Mouse (Mus musculus): ENCODE results near the gene Wnk4.

DNA sequence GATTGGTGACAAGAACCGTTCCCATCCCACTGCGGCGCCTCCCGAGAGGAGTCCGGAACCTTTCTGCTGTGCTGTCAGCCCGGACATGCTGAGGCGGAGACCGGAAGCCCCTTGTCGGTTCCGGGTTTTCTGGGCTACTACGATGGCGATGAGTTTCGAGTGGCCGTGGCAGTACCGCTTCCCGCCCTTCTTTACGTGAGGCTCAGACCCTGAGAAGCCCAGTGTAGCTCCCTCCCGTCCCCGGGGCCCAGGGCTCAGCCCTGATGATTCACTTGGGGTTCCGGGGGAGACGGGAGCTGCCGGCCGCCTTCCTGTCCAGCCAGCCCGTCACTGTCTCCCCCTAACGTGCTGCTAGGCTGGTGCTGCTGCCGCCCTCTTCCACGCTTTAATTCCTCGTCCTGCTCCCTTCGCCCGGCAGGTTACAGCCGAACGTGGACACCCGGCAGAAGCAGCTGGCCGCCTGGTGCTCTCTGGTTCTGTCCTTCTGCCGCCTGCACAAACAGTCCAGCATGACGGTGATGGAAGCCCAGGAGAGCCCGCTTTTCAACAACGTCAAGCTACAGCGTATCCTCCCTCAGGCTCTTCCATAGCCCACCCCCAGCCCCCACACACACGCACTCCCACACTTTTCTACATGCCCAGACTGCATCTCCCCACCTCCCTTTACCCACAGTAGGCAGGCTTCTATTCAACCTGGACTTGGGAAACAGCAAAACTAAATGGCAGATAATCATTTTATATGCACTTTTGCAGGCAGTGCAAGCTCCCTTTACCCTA lies 6.6 kb upstream of the Wnk4 start, which contains the start of gene Vps25:
- TF ChIP-seq EP300 (IDR thresholded peaks at IDR 0.05; ENCODE audit: low read depth) (no peak), CTCF (IDR thresholded peaks at IDR 0.05; ENCODE audit: low read depth) (peak; percentile 39)

All from liver, postnatal 0 days (tissue).